Mouse (Mus musculus): ENCODE data around the gene Cd109. TPM values are rescaled to one million over a fixed set of nuclear protein-coding genes. Genes with fewer than 3 reads are reported as not detected.
A peak's percentile ranks its signal among the peaks of the same experiment; 100 is the strongest.

Gene Cd109
- total RNA-seq (2021) (under 1 TPM; 0.09 to 0.28 TPM), polyA plus RNA-seq (2012; rRNA removed) (0.80 and 0.82 TPM in 2 replicates)
- long read RNA-seq: 0 reads

DNA sequence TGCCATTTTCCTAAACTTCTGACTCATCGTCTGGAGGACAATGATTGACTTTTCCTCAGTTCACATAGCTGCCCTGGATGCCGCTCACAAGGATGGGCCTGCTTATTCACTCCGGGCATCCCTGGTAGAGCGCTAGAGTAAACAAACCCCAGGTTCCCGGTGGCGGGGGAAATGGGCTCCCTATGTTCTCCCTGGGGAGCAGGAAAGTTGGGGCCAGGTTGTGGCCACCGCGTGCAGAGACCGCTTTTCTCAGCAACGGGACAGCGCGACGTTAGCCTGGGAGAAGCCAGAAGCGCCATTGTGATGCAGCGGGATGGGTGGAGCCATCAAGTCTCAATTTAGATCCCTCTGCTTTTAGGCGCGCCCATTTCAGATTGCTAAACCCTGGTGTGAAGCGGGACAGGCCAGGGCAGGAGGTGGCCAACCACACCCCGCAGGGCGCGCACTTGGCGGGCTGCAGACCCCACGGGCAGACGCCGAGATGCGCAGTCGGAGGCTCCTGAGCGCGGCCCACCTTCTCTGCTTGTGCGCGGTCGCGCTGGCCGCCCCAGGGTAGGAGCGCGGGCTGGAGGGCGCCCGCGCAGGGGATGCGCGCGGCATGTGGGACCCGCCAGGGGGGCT, at the start of gene Cd109:
Gene Cd109, plus strand, starts transcription at position 146 of the 621 bp plus-strand sequence.
- DNase-seq: peak; percentile 64

DNA sequence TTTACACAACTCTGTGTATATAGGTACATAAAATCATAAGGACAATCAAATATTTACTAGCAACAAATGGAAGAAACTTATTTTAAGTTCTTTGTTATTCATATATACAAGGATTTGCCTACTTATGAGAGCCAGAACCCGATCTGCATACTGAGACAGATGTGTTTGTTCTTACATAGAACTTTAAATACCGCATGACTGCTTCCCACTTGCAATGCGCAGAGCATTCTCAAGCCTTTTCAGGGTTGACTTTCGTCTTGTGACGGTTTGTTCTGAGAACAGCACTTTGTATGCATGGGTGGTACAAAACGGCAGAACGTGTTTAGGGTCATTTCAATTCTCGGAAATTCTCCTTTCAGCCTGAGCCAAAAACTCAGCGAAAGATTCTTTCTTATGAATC, 45.4 kb upstream of the Cd109 start:
- DNase-seq: no peak

DNA sequence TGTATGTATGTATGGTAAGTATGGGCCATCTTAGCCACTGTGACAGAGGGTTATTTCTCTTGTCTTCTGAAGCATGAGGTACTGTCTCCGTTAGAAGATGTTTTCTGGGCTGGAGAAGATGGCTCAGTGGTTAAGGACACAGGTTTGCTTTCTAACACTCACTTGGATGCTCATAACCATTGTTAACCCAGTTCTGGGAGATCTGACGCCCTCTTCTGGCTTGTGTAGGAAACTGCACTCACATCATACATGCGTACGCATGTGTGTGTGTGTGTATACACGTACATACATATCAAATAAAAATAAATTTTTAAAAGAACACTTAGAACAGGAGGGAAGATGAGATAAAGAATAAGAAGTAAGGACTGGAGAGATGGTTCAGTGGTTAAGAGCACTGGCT, 38.9 kb upstream of the Cd109 start:
- DNase-seq: no peak

DNA sequence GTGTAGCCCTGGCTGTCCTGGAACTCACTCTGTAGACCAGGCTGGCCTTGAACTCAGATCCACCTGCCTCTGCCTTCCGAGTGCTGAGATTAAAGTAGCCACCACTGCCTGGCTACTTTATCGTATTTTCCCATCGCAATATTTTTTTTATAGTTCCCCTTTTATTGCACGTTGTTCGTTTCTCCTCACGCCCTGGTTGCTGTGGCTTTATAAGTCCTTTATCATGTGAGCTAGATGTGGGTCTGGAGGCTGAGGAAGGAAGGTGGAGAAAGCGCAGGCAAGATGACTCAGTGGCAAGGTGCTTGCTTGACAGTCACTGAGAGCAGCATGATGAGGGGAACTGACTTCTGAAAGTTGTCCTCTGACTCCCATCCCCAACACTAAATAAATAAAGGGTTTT, 36.5 kb upstream of the Cd109 start:
- DNase-seq: no peak

DNA sequence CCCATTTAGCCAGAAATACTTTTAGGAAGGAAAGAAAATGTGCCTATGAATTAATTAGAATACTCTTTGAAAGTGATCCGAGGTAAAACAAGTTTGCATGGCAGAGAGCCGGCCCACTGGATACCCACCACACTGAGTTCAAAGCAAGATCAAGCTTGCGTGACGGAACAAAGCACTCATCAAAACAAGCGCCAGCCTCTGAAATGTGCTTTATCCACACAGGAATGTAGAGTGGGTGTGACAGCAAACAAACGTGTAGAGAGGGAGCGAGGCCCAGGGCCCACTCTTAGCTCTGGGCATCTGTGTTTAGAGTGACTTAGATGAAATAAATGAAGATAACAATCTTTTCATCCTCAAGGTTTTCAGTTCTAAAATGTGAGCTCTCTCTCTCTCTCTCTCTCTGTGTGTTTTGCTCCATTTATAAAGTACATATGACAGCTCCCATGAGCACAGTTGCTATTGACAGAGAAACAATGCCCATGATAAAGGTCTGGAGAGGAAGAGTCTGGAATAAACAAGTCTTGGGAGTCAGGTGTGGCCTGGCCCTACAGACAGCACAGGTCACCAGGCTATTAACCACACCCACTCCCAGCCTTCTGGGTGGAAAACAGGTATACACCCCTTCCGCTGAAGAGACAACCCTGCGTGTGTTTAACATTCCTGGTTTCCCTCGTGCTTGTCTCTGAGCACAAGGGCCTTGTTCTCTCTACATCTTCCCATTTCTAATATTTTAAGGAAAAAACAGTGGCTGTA, 35.5 kb upstream of the Cd109 start:
- no peak for DNase-seq

DNA sequence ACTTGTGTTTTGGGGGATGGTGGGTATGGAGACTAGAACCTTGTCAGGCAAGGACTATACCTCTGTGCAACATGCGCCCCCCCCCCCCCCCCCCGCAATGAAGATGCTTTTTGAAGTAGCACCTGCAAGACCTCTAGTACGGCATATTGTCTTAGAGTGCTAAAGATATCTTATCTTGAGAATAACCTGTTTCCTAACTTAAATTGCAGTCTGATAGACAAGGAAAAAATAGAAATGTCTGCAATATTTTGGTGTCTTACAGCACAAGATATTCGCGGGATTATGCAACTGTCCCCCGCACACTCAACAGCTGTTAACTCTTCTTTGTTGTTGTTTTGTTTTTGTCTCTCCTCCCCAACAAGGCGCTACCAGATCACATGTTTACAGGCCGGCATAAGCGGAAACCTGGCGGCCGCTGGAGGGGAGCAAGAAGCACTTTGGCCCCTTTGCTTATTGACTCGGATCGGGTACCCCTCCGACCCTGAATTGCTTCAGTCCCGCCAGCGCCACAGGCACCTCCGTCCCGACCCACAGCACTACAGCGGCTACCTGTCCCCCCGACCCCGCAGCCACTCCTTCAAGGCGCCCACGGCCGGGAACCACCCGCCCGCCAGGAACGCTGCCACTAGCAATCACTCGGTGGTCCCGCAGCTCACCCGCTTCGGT, 28.0 kb upstream of the Cd109 start:
- no peak for DNase-seq

DNA sequence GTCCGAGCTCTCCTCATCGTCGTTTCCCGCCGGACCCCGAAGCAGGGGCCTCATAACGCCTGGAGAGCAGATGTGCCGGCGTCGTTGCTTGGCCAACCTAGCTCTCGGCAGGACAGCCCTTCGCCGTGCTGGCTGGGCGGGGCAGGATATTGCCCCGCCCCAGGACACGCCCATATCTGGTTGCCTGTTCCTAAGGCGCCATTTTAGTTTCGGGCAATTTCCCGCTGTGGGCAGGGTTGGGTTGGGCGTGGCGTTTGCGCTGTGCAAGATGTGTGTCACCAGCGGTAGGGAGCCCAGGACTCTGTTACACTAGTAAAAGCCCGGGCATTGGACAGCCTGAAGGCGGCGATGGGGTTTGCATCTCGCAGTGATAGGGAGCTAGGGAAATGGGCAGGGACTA, 27.4 kb upstream of the Cd109 start, which contains the start of gene Slc17a5:
Gene Slc17a5, minus strand, starts transcription at position 128 of the 400 bp plus-strand sequence.
- peak; percentile 96 for DNase-seq

DNA sequence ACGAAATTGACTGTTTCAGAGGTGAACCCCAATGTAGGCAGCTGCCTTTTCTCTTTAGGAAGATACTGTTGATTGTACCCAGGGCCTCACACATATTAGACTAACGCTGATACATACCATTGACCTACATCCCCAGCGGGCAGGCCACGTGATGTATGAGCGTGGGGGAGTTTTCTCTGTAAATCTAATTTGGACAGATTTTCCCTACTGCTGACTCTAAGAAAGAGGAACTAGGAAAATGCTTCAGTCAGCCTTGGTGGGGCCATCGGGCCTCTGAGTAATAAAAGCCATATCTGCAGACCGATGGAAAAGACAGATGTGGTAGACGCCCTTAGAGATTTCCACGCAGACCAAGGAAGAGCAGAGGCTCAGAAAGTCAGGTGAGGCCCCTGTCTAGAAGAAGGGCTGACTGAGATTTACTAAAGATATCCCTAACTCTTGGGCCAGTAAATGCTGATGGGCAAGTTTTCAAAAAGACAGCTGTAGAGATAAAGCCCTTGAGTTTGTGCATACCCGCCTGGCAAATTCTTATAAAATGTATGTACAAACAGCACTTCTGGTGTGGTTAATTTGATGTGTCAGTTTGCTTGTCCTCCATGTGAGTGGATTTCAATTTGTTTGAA, 26.8 kb upstream of the Cd109 start:
- DNase-seq: peak; percentile 34

DNA sequence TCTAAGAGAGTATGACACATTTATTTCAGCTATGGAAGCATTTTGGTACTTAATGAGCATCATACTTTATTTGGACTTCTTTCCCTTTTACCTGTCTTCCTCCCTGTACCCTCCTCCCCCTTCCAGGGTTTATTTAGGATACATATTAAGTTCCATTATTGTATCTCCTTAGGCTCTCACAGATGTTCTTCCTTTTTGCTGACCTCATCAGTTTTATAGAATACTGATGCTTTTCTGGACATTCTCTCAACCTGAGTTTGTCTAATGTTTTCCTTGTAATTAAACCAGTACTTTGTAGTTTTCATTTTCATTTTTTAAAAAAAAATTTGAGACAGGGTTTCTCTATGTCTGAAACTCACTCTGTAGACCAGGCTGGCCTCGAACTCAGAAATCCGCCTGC, 24.9 kb upstream of the Cd109 start:
- no peak for DNase-seq

DNA sequence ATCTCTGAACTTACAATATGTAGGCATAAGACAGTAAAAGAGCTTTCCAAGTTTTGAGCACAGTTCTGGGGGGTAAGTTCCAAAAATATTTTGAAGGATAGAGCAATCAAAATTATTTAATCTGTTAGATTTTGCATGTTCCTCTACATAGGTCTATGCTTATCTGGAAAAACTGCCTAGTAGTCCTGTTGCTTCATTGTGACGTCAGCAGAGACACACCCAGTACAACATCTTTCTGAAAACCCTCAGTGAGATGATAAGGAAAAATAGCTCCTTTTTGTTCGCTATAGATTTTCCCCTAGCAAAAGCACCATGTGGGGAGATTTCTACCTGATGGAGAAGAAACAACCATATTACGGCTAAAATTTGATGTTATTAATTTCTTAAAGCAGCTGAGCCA, 20.1 kb upstream of the Cd109 start:
- DNase-seq: no peak

DNA sequence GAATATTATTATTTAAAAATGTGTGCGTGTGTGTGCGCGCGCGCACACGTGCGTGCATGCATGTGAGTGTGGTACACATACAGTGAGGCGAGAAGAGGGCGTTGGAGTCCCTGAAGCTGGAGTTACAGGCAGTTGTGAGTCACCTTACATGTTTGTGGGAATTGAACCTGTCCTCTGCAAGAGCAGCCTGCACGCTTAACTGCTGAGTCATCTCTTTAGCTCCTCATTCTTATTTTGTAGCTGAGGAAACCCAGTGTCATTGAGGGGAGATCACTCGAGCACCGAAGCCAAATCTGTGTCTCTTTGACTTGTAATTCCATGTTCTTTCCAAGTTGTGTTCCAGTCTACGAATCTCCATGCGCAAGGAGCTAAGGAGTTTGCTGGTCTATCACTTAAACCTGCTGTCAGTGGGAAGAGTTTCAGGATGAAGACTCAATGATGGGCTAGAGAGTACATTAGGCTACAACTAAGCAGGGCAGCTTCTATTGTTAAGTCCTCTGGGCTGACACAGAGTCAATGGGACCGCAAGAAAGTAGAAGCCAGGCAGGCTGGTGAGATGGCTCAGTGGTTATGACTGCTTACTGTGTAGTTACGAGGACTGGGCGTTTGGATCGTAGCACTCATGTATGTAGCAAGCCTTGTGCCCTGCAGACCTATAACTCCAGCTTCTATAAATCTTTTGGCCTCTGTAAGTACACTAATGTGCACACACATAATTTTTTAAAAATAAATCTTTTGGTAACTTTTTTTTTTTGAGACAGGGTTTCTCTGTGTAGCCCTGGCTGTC, 19.4 kb upstream of the Cd109 start:
- no peak for DNase-seq

DNA sequence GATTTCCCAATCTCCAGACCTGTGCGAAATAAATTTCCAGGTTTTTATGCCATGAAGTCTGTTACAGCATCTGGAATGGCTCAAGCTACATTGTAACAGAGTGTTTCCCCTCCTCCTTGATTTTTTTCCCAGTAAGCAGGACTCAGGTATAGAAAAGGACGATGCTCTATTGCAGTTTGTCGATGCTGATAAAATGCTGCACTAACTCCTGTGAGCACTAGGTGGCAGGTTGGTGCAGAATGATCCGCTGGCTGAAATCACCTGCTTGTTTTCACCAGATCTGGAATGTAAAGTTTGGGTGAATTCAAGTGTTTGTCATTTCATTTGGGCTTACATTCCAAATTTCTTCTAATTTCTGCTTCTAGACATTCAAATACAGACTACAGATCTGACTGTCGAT, 18.5 kb upstream of the Cd109 start:
- DNase-seq: peak; percentile 22

DNA sequence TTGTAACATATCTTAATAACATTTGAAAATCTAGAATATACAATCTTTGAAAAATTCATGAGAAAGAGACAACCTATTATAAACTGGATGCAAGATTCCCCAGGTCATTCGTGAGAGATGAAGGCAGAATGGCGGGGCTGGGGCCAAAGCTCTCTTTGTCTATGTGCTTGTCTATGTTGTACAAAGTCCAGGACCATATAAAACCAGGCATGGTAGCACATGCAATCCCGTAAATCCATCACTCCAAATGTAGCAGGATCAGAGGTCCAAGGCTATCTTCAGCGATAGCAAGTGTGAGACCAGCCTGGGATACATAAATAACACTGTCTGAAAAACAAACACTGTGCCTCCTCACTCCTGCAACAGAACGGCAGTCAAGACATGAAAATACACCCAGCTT, 15.4 kb upstream of the Cd109 start:
- no peak for DNase-seq

DNA sequence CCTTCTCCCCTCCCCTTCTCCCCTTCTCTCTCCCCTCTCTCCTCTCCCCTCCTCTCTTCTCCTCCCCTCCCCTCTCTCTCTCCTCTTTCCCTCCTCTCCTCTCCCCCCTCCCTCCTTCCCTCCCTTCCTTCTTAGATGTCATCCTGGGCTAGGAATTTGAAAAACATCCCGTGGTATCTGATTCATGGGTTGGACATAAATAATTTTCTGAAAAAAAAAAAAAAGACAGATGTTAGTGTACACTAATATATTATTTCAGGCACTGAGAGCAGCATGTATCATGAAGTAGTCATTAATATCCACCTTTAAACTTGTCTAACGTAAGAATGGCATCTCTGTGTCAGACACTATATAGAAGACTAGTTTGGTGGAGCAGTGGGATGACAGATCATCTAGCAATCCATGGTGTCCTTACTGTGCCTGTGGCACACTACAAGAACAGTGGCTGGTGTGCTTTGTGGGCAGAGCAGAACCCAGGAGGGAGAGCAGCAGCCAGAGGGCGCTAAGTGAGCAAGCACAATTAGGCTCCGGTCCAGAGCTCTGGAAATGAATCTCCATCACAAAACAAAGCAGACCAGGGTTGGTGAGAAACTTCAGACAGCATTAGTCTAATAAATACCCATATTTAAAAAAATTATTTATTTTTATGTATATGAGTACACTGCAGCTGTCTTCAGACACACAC, 14.2 kb upstream of the Cd109 start:
- peak; percentile 27 for DNase-seq

DNA sequence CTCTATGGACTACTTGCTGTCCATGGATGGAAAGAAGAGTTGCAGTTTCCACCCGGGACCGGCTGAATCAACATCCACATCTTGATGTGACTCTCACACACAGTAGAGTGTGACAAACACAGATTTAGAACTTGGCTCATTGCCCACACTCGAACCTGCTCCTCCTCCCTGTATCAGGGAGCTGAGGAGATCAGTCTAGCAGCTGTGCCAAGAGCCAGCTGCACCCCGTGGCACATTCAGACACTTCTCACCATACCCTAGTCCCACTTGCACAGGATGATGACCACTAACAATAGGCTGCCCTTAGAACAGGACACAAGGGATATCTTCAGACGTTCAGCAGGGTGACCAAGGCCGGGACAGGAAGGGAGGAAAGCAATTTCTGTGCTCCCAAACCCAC, 1.1 kb upstream of the Cd109 start:
- no peak for DNase-seq

DNA sequence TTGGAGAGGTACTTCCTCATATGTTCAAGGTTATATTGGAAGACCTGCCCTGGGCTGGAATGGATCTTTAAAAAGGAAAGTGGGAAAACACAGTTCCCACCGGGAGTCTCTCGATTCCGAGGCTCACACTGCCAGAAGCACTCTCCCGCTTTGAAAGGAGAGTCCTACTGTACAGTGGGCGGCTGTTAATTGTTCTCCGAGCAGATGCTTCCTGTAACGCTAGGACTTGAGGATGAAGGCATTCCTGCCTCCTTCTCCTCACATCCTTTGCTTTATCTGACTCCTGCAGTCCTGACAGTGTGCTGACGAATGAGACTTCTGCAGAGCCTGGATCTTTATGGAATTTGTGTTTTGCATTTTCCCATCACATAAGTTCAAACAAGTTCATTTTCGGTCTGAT, 3.9 kb downstream of the Cd109 start:
- DNase-seq: no peak

DNA sequence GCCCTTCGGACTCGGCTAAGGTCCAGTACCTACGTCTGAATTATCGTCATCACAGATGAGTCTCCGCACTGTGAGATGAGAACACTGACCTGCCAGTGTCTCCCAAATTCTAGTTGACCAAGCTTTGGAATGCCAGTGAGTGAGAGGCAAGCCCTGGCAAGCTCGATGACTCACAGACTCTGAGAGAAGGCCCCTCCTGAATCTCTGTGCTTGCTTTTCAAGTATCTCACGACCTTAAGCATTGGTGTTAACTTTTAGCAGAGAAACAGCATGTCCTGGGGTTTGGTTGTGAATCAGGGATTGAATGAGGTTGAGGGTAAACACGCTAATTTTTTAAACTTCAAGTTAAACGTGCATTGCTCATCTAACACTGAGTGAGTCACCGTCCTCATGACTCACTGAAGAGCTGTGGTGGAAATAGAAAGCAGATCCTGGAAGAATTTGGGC, 8.0 kb downstream of the Cd109 start:
- peak; percentile 66 for DNase-seq

DNA sequence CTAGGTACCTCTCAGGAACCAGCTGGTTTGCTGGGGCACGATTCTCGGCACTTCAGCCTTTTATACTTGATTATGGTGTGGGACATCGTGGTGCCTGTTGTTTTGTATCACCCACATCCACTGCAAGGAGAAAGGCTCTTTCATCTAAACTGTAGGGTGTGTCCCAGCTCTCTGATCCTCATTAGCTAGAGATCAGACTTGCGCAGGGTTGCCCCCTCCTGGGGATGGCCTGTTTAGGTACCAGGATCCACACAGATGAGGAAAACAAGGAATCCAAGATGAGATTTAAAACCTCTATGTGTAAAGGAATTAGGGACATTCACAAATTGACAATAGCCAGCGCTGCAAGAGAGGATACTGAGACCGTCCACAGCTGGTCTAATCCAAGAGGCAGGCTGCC, 14.6 kb downstream of the Cd109 start:
- DNase-seq: no peak

DNA sequence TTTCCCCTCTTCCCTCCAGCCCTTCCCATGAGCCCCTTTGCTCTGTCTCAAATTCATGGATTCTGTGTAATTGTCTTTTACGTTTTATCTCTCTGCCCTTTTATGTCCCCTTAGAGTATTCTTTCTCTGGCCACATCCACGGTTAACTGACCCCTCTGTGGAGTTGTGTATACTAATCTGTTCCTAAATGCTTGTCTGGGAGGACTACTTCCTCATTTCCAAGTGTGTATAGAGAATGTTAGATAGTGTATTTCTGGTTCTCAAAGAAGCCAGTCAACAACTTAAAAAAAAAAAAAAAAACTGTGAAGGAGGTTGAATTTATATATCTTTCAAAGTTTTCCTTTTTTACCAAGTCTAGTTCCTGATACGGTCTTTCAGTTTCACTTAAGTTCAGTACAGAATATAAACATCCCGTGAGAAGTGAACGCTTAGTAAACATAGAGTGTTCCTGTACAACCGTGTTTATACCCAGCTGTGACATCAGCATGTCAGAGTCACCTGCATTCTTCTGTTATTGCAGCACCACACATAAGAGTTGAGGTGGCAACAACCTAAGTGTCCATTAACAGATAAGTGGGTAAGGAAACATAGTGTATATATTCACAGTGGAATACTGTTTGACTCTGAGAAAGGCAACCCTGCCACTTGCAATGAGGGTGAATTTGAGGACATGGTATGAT, 16.5 kb downstream of the Cd109 start:
- no peak for DNase-seq

DNA sequence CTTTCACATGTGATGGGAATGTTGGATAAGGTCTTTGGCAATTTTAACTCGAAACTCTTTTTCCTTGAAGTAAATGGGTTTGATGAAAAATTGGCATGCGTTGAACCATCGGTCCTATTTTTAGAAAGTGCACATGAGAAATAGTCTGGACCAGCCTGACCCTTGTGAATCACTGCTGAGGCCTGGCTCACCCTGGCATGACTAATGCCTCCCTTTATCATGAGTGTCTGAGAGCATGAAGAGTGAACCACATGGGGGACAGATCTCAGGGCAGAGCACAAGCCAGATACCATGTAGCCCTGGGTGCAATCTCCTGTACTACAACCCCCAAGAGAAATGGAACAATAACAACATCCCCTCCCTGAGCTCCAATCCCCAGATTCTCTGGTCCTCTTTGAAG, 18.6 kb downstream of the Cd109 start:
- DNase-seq: peak; percentile 74

DNA sequence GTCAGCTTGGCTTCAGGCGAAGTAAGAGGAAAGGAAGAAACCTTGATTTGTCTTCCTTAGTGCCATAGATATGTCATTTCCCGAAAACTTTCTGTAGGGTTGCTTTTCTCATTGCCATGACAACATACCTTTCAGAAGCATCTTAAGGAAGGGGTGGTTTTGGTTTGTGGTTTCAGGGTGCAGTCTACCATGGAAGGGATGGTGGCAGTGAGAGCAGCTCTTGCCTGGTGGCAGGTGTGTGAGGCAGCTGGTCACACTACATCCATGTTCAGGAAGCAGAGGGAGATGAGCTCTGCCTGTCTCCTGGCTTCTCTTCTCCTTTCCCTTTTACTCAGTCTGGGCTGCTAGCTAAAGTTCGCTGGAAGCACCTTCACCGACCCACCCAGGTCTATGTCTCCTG, 26.0 kb downstream of the Cd109 start:
- no peak for DNase-seq

Measured in adrenal gland, adult 2 months (tissue).